Mouse (Mus musculus) lung, embryonic 16.5 days (tissue): ENCODE data around the gene Ppm1l. TPM values are rescaled to one million over a fixed set of nuclear protein-coding genes. Genes with fewer than 3 reads are reported as not detected.

Experiments
- ATAC-seq: fragments of 200-750 bp; cut with Nextera tagmentation; 2 replicates; pipeline ENCODE4 v1.8.0; 2017; ENCODE audit warnings: low read depth, mild to moderate bottlenecking, moderate library complexity
- H3K27ac ChIP-seq: fragments of 300-500 bp; sonication (generic); 2 replicates; pipeline ENCODE4 v1.5.1; 2014; ENCODE audit warnings: mild to moderate bottlenecking, control low read depth, low read length
- H3K27me3 ChIP-seq: fragments of 300-500 bp; sonication (generic); 2 replicates; pipeline ENCODE4 v1.6.1; 2014; ENCODE audit warnings: low read depth, low read length, mixed read lengths; ENCODE audit not compliant: control insufficient read depth, insufficient read depth
- H3K36me3 ChIP-seq: fragments of 300-500 bp; sonication (generic); 2 replicates; pipeline ENCODE4 v1.6.1; 2014; ENCODE audit warnings: low read length; ENCODE audit not compliant: control insufficient read depth, insufficient read depth
- H3K4me1 ChIP-seq: fragments of 300-500 bp; sonication (generic); replicated peaks from 2 replicates; pipeline ENCODE4 v1.6.1; 2014; ENCODE audit warnings: low read length, mixed read lengths; ENCODE audit not compliant: control insufficient read depth, insufficient read depth
- H3K4me2 ChIP-seq: fragments of 300-500 bp; sonication (generic); 2 replicates; pipeline ENCODE4 v1.6.1; 2014; ENCODE audit warnings: low read depth, low read length, control low read depth
- H3K4me3 ChIP-seq: fragments of 300-500 bp; sonication (generic); 2 replicates; pipeline ENCODE4 v1.5.1; 2014; ENCODE audit warnings: mild to moderate bottlenecking, low read length, control low read depth
- H3K9ac ChIP-seq: fragments of 300-500 bp; sonication (generic); 2 replicates; pipeline ENCODE4 v1.6.1; 2014; ENCODE audit warnings: low read length, control low read depth
- H3K9me3 ChIP-seq: fragments of 300-500 bp; sonication (generic); 2 replicates; pipeline ENCODE4 v1.6.1; 2016; ENCODE audit warnings: low read length; ENCODE audit not compliant: control insufficient read depth
- WGBS: fragments of 180-500 bp; shearing (Covaris S2); extraction: QIAGEN DNeasy Blood & Tissue Kit; methylation state at CpG from one replicate; pipeline ENCODE4 v1.1.7; 2014; 5-methylcytosine and 5-hydroxymethylcytosine counted together
- polyA plus RNA-seq: library from polyadenylated mRNA; unstranded; fragments of >200 nt; fragmentation: Nextera tagmentation; extraction: Ambion mirVana; gene quantifications from 2 replicates; pipeline ENCODE4 v1.2.1, GENCODE M21; 2015

Ppm1l gene
- polyA plus RNA-seq, 1 experiment from 2014 or later: 6.0 TPM

GRCm38 (mm10) chr3:69465751-69466150 lies 149.1 kb downstream of the Ppm1l start:
- Histone ChIP-seq H3K4me3 (no peak overlapping the region), H3K4me1 (no peaks in the 10 kb centered on the region; the same call in 1 of the 2 replicates), H3K36me3 (no peaks in the 10 kb centered on the region), H3K4me2 (no peak overlapping the region), H3K9ac (no peak overlapping the region), H3K27ac (no peak overlapping the region), H3K27me3 (no peaks in the 10 kb centered on the region), H3K9me3 (no peaks in the 10 kb centered on the region)
- ATAC-seq: no peak
- WGBS: 83% methylated on average over 4 of the region's 4 CpGs

GRCm38 (mm10) chr3:69468280-69469008 lies 151.8 kb downstream of the Ppm1l start:
- no peak for ATAC-seq
- no peaks in the 10 kb centered on the region for H3K27me3 ChIP-seq
- H3K4me1 ChIP-seq: no peaks in the 10 kb centered on the region; the same call in 1 of the 2 replicates
- WGBS: 37% methylated on average over 9 of the region's 9 CpGs
- no peak overlapping the region for H3K9ac ChIP-seq
- H3K9me3 ChIP-seq: no peaks in the 10 kb centered on the region
- H3K36me3 ChIP-seq: no peaks in the 10 kb centered on the region
- no peak overlapping the region for H3K4me2 ChIP-seq
- no peak overlapping the region for H3K4me3 ChIP-seq
- H3K27ac ChIP-seq: no peak overlapping the region

DNA sequence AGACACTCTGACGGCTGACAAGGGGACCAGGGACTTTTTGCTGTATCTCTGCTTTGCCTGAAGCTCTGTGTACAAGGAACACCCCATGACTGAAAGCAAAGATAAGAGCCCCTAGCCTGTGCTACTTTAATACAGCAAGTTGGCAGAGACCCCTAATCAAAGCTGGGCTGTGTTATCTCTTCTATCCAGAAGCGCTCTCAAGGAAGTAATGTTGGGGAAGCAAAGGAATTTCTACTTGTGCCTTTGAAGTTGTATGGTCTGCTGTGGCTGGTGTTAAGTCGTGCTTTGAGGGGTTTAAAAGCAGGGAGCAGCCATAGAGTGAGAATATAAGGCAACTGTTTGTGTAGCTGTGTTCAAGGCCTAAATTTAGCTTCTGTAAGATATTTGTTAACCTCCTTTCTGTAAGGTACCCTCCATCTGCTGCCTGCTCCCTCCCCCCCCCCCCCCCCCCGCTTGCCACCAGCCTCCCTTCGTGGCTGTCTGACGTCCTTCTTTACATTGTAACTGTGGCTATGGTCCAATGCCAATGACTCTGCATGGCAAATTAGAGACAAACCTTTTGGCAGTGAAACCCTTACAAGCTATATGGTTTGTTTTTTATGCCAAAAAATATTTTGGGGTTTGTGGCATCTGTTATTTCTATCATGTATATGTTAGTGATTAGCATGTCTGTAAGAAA lies 152.9 kb downstream of the Ppm1l start:
- WGBS: 27% methylated on average over 5 of the region's 6 CpGs
- Histone ChIP-seq H3K36me3 (no peaks in the 10 kb centered on the region), H3K4me2 (no peak overlapping the region), H3K4me1 (no peaks in the 10 kb centered on the region; the same call in 1 of the 2 replicates), H3K27me3 (no peaks in the 10 kb centered on the region), H3K9ac (no peak overlapping the region), H3K27ac (no peak overlapping the region), H3K4me3 (no peak overlapping the region), H3K9me3 (0 out of 2 replicates have a peak, but pooled peaks cover 2% of the 10 kb centered on the region)
- peak; percentile 43; the same call in 1 of the 2 replicates for ATAC-seq

GRCm38 (mm10) chr3:69470142-69470796 lies 153.6 kb downstream of the Ppm1l start:
- no peak for ATAC-seq
- Histone ChIP-seq H3K4me3 (no peak overlapping the region), H3K4me2 (no peak overlapping the region), H3K27me3 (no peaks in the 10 kb centered on the region), H3K9ac (no peak overlapping the region), H3K4me1 (no peaks in the 10 kb centered on the region; the same call in 1 of the 2 replicates), H3K9me3 (0 out of 2 replicates have a peak, but pooled peaks cover 2% of the 10 kb centered on the region), H3K36me3 (no peaks in the 10 kb centered on the region), H3K27ac (no peak overlapping the region)
- WGBS: 72% methylated on average over 11 of the region's 11 CpGs

GRCm38 (mm10) chr3:69475850-69476450 lies 159.3 kb downstream of the Ppm1l start:
- Histone ChIP-seq H3K4me1 (no peaks in the 10 kb centered on the region), H3K9me3 (0 out of 2 replicates have a peak, but pooled peaks cover 2% of the 10 kb centered on the region), H3K4me2 (no peak overlapping the region), H3K36me3 (no peaks in the 10 kb centered on the region), H3K27me3 (no peaks in the 10 kb centered on the region), H3K9ac (no peak overlapping the region), H3K27ac (no peak overlapping the region), H3K4me3 (no peak overlapping the region)
- 37% methylated on average over 12 of the region's 12 CpGs for WGBS
- peak; percentile 57; the same call in 1 of the 2 replicates for ATAC-seq

- ATAC-seq: no peak
- Histone ChIP-seq H3K36me3 (no peaks in the 10 kb centered on the region), H3K4me1 (no peaks in the 10 kb centered on the region), H3K9ac (no peak overlapping the region), H3K4me3 (no peak overlapping the region), H3K27ac (no peak overlapping the region), H3K27me3 (no peaks in the 10 kb centered on the region), H3K9me3 (no peaks in the 10 kb centered on the region), H3K4me2 (no peak overlapping the region)
- WGBS: 58% methylated on average over 3 of the region's 3 CpGs
Observed at GRCm38 (mm10) chr3:69479937-69480336, 163.3 kb downstream of the Ppm1l start.

DNA sequence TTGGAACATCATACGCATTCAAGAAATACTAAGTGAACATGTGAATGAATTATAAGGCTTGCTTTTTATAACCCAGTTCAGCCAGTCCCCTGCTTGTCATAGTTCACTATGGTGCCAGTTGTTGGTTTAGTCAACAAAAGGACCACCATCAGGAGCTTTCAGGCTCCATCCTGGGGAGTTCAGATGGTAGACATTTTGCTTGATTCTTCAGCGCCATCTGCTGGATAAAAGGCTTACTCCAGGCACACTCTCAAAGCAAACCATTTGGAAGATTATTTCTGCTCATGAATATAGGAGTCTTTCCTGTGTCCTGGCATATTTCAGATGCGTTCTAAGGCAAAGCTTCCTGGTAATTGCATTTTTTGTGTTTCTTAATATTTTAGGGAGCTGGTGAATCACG lies 165.2 kb downstream of the Ppm1l start:
- 30% methylated on average over 4 of the region's 4 CpGs for WGBS
- no peak overlapping the region for H3K4me2 ChIP-seq
- no peaks in the 10 kb centered on the region for H3K36me3 ChIP-seq
- no peak overlapping the region for H3K4me3 ChIP-seq
- no peak overlapping the region for H3K27ac ChIP-seq
- no peaks in the 10 kb centered on the region for H3K9me3 ChIP-seq
- no peaks in the 10 kb centered on the region; the same call in 1 of the 2 replicates for H3K4me1 ChIP-seq
- ATAC-seq: no peak
- H3K27me3 ChIP-seq: no peaks in the 10 kb centered on the region
- H3K9ac ChIP-seq: no peak overlapping the region

DNA sequence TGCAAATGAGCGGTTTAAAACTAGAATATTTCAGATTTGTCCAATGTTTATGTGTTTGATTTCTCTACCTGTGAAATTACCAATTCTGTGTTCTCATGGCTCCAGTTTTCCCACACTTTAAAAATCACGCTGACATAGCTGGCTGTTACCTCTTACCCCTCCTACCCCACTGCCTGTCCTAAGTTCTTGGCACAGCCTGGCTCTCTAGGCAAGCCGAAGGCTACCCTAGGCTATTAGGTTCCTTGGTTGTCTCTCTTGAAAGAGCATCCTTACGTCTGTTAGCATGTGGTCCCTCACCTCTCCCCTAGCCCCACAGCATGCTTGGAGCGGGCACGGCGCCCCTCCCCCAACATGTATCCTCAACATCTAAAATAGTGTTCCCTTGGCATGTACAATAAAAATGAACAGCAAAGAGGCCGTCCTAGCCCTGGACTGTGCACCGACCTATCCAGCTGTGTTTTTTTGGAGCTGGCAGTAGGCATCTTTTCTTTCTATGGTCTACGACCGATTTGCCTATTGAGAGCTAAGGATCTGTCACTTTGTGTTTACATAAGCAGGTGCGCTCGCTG lies 167.4 kb downstream of the Ppm1l start:
- ATAC-seq: no peak
- H3K9ac ChIP-seq: no peak overlapping the region

More for the DNA sequence above, 167.4 kb downstream of the Ppm1l start:
- H3K27me3 ChIP-seq: no peaks in the 10 kb centered on the region
- H3K4me2 ChIP-seq: no peak overlapping the region
- H3K27ac ChIP-seq: no peak overlapping the region
- 78% methylated on average over 13 of the region's 13 CpGs for WGBS
- no peaks in the 10 kb centered on the region for H3K9me3 ChIP-seq
- no peaks in the 10 kb centered on the region; the same call in 1 of the 2 replicates for H3K4me1 ChIP-seq
- H3K4me3 ChIP-seq: no peak overlapping the region
- no peaks in the 10 kb centered on the region for H3K36me3 ChIP-seq
